ENCODE assay signal across 9 mouse cellular contexts in the genomic region with DNA sequence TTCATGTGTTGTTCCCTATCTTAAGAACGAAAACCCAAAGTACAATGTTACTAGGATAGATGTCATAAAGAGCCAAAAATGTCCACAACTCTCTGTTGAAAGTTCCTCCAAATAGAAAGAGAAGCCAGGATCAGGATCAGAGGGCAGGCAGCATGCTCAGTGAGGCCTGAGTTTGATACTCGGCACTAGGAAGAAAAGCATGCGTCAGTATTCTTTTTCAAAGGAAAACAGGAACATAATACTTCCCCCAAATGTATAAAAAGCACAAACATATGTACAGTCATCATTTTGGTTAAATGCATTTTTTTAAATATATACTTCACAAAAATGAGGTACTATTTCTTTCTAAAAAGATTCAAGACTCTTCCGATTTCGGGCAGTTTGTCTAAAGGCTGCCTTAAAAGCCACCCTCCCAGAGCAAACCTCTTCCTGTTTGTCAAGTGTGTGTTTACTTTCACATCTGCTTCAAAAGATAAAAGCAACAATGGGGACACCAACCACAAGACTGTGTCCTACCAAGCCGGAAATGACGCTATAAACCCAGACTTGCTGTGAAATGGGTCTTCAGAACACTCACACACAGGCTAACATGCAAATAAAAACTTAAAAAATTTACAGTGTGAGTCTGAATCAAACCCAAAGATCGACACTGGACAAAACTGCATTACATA. TPM values are rescaled to one million over a fixed set of nuclear protein-coding genes. Genes with fewer than 3 reads are reported as not detected.
DNase-seq lines count a peak whose midpoint lies in the region; ATAC-seq and TF ChIP-seq lines count a peak whose summit lies in the region.
"Had no signal": no experiment of that assay in that cellular context is flagged by ENCODE, and none has a peak within 500 bp of the region (broad histone marks: within the 10 kb centered on the region; RNA-seq: fewer than 3 reads in every experiment).

No protein-coding gene starts in this region.

- DNase-seq in layer of hippocampus, adult 9-11 months = peak; percentile 57
- DNase-seq in layer of hippocampus, postnatal 25 days (ENCODE audit: extremely low spot score in 1 of 2, low spot score in 1 of 2) = no peak
- peak; percentile 66 for DNase-seq in c-Kit-positive CD71-positive TER-119-negative erythroid progenitor cells, embryonic 14.5 days (ENCODE audit: low read depth)
- DNase-seq in liver, postnatal 0 days = no peak
- DNase-seq in thymus, adult 2 months = peak; percentile 55
- DNase-seq in cerebellum, postnatal 14 days = no peak
- no peak for DNase-seq in adrenal gland, adult 2 months

- peaks cover 17% of the 10 kb centered on the region for H3K36me3 ChIP-seq in liver, postnatal 0 days (replicated peaks; ENCODE audit: insufficient read depth, low read length)
- H3K36me3 ChIP-seq in thymus, adult 2 months (ENCODE audit: control insufficient read depth, insufficient read depth, low read length) = no peaks in the 10 kb centered on the region
- no peaks in the 10 kb centered on the region for H3K36me3 ChIP-seq in forebrain, embryonic 15.5 days

- H3K9me3 ChIP-seq in liver, postnatal 0 days (ENCODE audit: low read length) = no peaks in the 10 kb centered on the region
- H3K9me3 ChIP-seq in forebrain, embryonic 15.5 days = no peaks in the 10 kb centered on the region

- no peak overlapping the region for H3K4me3 ChIP-seq in liver, postnatal 0 days (ENCODE audit: low read depth, low read length)
- H3K4me3 ChIP-seq in thymus, adult 2 months (ENCODE audit: control insufficient read depth, insufficient read depth, low read length) = no peak overlapping the region
- no peak overlapping the region for H3K4me3 ChIP-seq in forebrain, embryonic 15.5 days
- H3K4me3 ChIP-seq: myocyte had no signal

- peak; percentile 87 for TF ChIP-seq EP300 in liver, postnatal 0 days (IDR thresholded peaks at IDR 0.05; ENCODE audit: low read depth)

- peaks cover 26% of the 10 kb centered on the region for H3K4me1 ChIP-seq in liver, postnatal 0 days (ENCODE audit: insufficient read depth)
- peaks cover 23% of the 10 kb centered on the region for H3K4me1 ChIP-seq in thymus, adult 2 months (replicated peaks; ENCODE audit: control insufficient read depth, insufficient read depth, low read length)
- H3K4me1 ChIP-seq in forebrain, embryonic 15.5 days = peaks cover 9% of the 10 kb centered on the region; the same call in 1 of the 2 replicates

- WGBS in liver, postnatal 0 days (ENCODE audit: insufficient replicate concordance) = 25% methylated on average over 8 of the region's 8 CpGs
- WGBS in thymus, adult 2 months = 18% methylated on average over 8 of the region's 8 CpGs
- 91% methylated on average over 8 of the region's 8 CpGs for WGBS in forebrain, embryonic 15.5 days

- ATAC-seq in liver, postnatal 0 days = peak; percentile 82
- ATAC-seq in forebrain, embryonic 15.5 days (replicated peaks) = no peak

- no peak overlapping the region for H3K9ac ChIP-seq in liver, postnatal 0 days (replicated peaks)
- H3K9ac ChIP-seq in forebrain, embryonic 15.5 days (replicated peaks) = no peak overlapping the region

- no peaks in the 10 kb centered on the region for H3K27me3 ChIP-seq in liver, postnatal 0 days (ENCODE audit: insufficient read depth, low read length)
- no peaks in the 10 kb centered on the region for H3K27me3 ChIP-seq in thymus, adult 2 months (ENCODE audit: control insufficient read depth, insufficient read depth, low read length)
- 0 out of 2 replicates have a peak, but pooled peaks cover 4% of the 10 kb centered on the region for H3K27me3 ChIP-seq in forebrain, embryonic 15.5 days

- peak overlapping the region; percentile 74 for H3K27ac ChIP-seq in liver, postnatal 0 days (ENCODE audit: low read depth)
- H3K27ac ChIP-seq in thymus, adult 2 months (ENCODE audit: control insufficient read depth, insufficient read depth, low read length) = peak overlapping the region; percentile 98
- no peak overlapping the region for H3K27ac ChIP-seq in forebrain, embryonic 15.5 days (replicated peaks)

- peak overlapping the region; percentile 48 for H3K4me2 ChIP-seq in liver, postnatal 0 days (ENCODE audit: low read depth, low read length)
- H3K4me2 ChIP-seq in forebrain, embryonic 15.5 days (replicated peaks) = no peak overlapping the region

- no peak for TF ChIP-seq CTCF in liver, postnatal 0 days (IDR thresholded peaks at IDR 0.05; ENCODE audit: low read depth)
- TF ChIP-seq CTCF in thymus, adult 2 months (IDR thresholded peaks at IDR 0.05; ENCODE audit: borderline replicate concordance, control insufficient read depth, extremely low read depth, insufficient read depth, low read length, poor library complexity) = no peak

- TF ChIP-seq POLR2A in thymus, adult 2 months (IDR thresholded peaks at IDR 0.05; ENCODE audit: control insufficient read depth, extremely low read depth, insufficient read depth, low read length, poor library complexity) = no peak

RNA-seq across cellular contexts. Expression of a gene that starts 34.4 kb away (rescaled TPM):
- not detected for total RNA-seq in layer of hippocampus, postnatal 25 days (2021)
- 0.18 and 0.28 TPM in 2 replicates for polyA plus RNA-seq in liver, postnatal 0 days (2015; fragmentation: Nextera tagmentation; extraction: Ambion mirVana)
- polyA plus RNA-seq in thymus, adult 2 months (2012; rRNA removed) = 0.07 and 0.10 TPM in 2 replicates
- polyA plus RNA-seq in forebrain, embryonic 15.5 days (2015; fragmentation: Nextera tagmentation; extraction: Ambion mirVana) = 0.08 TPM in 1 of 2 replicates, not detected in the other
- total RNA-seq in adrenal gland, adult 2 months (2021) = under 1 TPM in 1 of 2 experiments, not detected in 1; 0.31 TPM
- polyA plus RNA-seq in adrenal gland, adult 2 months (2012; rRNA removed) = 0.30 and 0.55 TPM in 2 replicates

RNA-seq across cellular contexts. Expression of a gene that starts 35.0 kb away (rescaled TPM):
- total RNA-seq in layer of hippocampus, postnatal 25 days (2021) = 10 to 100 TPM; 16.8 to 24.1 TPM
- 65.7 and 75.1 TPM in 2 replicates for polyA plus RNA-seq in liver, postnatal 0 days (2015; fragmentation: Nextera tagmentation; extraction: Ambion mirVana)
- 103 and 119 TPM in 2 replicates for polyA plus RNA-seq in thymus, adult 2 months (2012; rRNA removed)
- polyA plus RNA-seq in forebrain, embryonic 15.5 days (2015; fragmentation: Nextera tagmentation; extraction: Ambion mirVana) = 73.3 and 73.7 TPM in 2 replicates
- 10 to 100 TPM; 59.3 to 66.6 TPM for total RNA-seq in adrenal gland, adult 2 months (2021)
- polyA plus RNA-seq in adrenal gland, adult 2 months (2012; rRNA removed) = 12.2 and 14.7 TPM in 2 replicates

Comparison
In these comparisons a context has a peak if more than half of its experiments do, and no peak if none do; other contexts are left out.
1. DNase-seq: peak in layer of hippocampus, adult 9-11 months (single experiment), c-Kit-positive CD71-positive TER-119-negative erythroid progenitor cells, embryonic 14.5 days (single experiment) and thymus, adult 2 months (single experiment); none in layer of hippocampus, postnatal 25 days (0 of 2), liver, postnatal 0 days (single experiment), cerebellum, postnatal 14 days (0 of 2) and adrenal gland, adult 2 months (single experiment).